In genomic region chr2:174601938-174602685, GRCm38 (mm10) we compare ENCODE assay signal across 10 mouse cellular contexts. TPM values are rescaled to one million over a fixed set of nuclear protein-coding genes. Genes with fewer than 3 reads are reported as not detected.
DNase-seq lines count a peak whose midpoint lies in the region; ATAC-seq and TF ChIP-seq lines count a peak whose summit lies in the region.
"Had no signal": no experiment of that assay in that cellular context is flagged by ENCODE, and none has a peak within 500 bp of the region (broad histone marks: within the 10 kb centered on the region; RNA-seq: fewer than 3 reads in every experiment).

No protein-coding gene starts in this region.

- H3K36me3 ChIP-seq in lung, embryonic 14.5 days (ENCODE audit: insufficient read depth) = no peaks in the 10 kb centered on the region
- H3K36me3 ChIP-seq in megakaryocyte, embryonic 14.5 days (replicated peaks; ENCODE audit: low read length) = no peaks in the 10 kb centered on the region
- no peaks in the 10 kb centered on the region for H3K36me3 ChIP-seq in hindbrain, embryonic 11.5 days (ENCODE audit: control insufficient read depth, insufficient read depth, low read length)
- H3K36me3 ChIP-seq: forebrain, embryonic 12.5 days had no signal

- no peak overlapping the region for H3K4me3 ChIP-seq in lung, embryonic 14.5 days (ENCODE audit: low read depth, low read length)
- H3K4me3 ChIP-seq in lung, adult 2 months (replicated peaks; ENCODE audit: extremely low read depth, low read depth, low read length) = no peak overlapping the region
- peak overlapping the region; percentile 19 for H3K4me3 ChIP-seq in megakaryocyte, embryonic 14.5 days (replicated peaks)
- H3K4me3 ChIP-seq in hindbrain, embryonic 11.5 days (ENCODE audit: low read depth, low read length) = no peak overlapping the region
- H3K4me3 ChIP-seq: forebrain, embryonic 12.5 days had no signal

- intact Hi-C loops in heart, postnatal 36 days (cut with DNase I) = loop anchor here (2.0 kb wide), 2 partner anchors 35 to 71 kb away; no protein-coding TSS in a partner anchor
- intact Hi-C loops in left cerebral cortex, postnatal 25 days (cut with DNase I) = no loop called here

- no peak for TF ChIP-seq POLR2A in lung, adult 2 months (IDR thresholded peaks at IDR 0.05; ENCODE audit: borderline replicate concordance, extremely low read depth, low read depth, low read length)

- H3K9ac ChIP-seq in lung, embryonic 14.5 days = no peak overlapping the region
- H3K9ac ChIP-seq in hindbrain, embryonic 11.5 days (ENCODE audit: low read depth, low read length) = no peak overlapping the region
- H3K9ac ChIP-seq: forebrain, embryonic 12.5 days had no signal

- DNase-seq in lung, embryonic 14.5 days = peak; percentile 53
- DNase-seq in lung, adult 2 months = no peak
- DNase-seq in heart, postnatal 36 days = peak; percentile 9 to 13
- peak; percentile 75 to 84 for DNase-seq in thymus, postnatal 36 days
- no peak for DNase-seq in hindbrain, embryonic 11.5 days (ENCODE audit: low spot score)
- no peak for DNase-seq in urinary bladder, adult 18-20 months (ENCODE audit: low spot score in 2 of 2)
- DNase-seq in left cerebral cortex, postnatal 25 days (ENCODE audit: low spot score in 2 of 2) = no peak

- no peak for TF ChIP-seq CTCF in lung, embryonic 14.5 days (IDR thresholded peaks at IDR 0.05; ENCODE audit: low read depth)
- no peak for TF ChIP-seq CTCF in lung, adult 2 months (IDR thresholded peaks at IDR 0.05; ENCODE audit: insufficient read depth, low read length)

- H3K27me3 ChIP-seq in lung, embryonic 14.5 days (ENCODE audit: insufficient read depth, low read length) = no peaks in the 10 kb centered on the region
- H3K27me3 ChIP-seq in megakaryocyte, embryonic 14.5 days (replicated peaks) = peaks cover 59% of the 10 kb centered on the region
- no peaks in the 10 kb centered on the region for H3K27me3 ChIP-seq in hindbrain, embryonic 11.5 days (ENCODE audit: control insufficient read depth, insufficient read depth, low read length)
- H3K27me3 ChIP-seq: forebrain, embryonic 12.5 days had no signal

- H3K27ac ChIP-seq in lung, embryonic 14.5 days (ENCODE audit: low read depth) = peak overlapping the region; percentile 71
- H3K27ac ChIP-seq in hindbrain, embryonic 11.5 days (ENCODE audit: low read depth, low read length) = no peak overlapping the region
- H3K27ac ChIP-seq: forebrain, embryonic 12.5 days had no signal

- peak; percentile 65 for ATAC-seq in lung, embryonic 14.5 days (ENCODE audit: insufficient read depth)
- ATAC-seq in hindbrain, embryonic 11.5 days (ENCODE audit: low FRiP score) = no peak

- no peaks in the 10 kb centered on the region for H3K9me3 ChIP-seq in lung, embryonic 14.5 days (ENCODE audit: low read depth, low read length)
- H3K9me3 ChIP-seq in megakaryocyte, embryonic 14.5 days = no peaks in the 10 kb centered on the region
- no peaks in the 10 kb centered on the region for H3K9me3 ChIP-seq in hindbrain, embryonic 11.5 days (ENCODE audit: control insufficient read depth, low read length)
- H3K9me3 ChIP-seq: forebrain, embryonic 12.5 days had no signal

- 48% methylated on average over 9 of the region's 9 CpGs for WGBS in lung, embryonic 14.5 days
- 49% methylated on average over 9 of the region's 9 CpGs for WGBS in lung, adult 2 months
- 69% methylated on average over 9 of the region's 9 CpGs for WGBS in hindbrain, embryonic 11.5 days

- no peaks in the 10 kb centered on the region for H3K4me1 ChIP-seq in lung, embryonic 14.5 days (ENCODE audit: insufficient read depth)
- H3K4me1 ChIP-seq in lung, adult 2 months (ENCODE audit: control insufficient read depth, insufficient read depth, low read length) = no peaks in the 10 kb centered on the region
- peaks cover 21% of the 10 kb centered on the region for H3K4me1 ChIP-seq in megakaryocyte, embryonic 14.5 days
- no peaks in the 10 kb centered on the region for H3K4me1 ChIP-seq in hindbrain, embryonic 11.5 days (replicated peaks; ENCODE audit: control insufficient read depth, insufficient read depth, low read length)
- H3K4me1 ChIP-seq: forebrain, embryonic 12.5 days had no signal

- no peak overlapping the region for H3K4me2 ChIP-seq in lung, embryonic 14.5 days
- H3K4me2 ChIP-seq in hindbrain, embryonic 11.5 days (replicated peaks; ENCODE audit: low read depth, low read length) = no peak overlapping the region
- H3K4me2 ChIP-seq: forebrain, embryonic 12.5 days had no signal

RNA-seq across cellular contexts. Expression of gene Zfp831, which starts 41.2 kb away (rescaled TPM):
- polyA plus RNA-seq in lung, embryonic 14.5 days (2014; fragmentation: Nextera tagmentation; extraction: Ambion mirVana) = 0.04 TPM in 1 of 2 replicates, not detected in the other
- polyA plus RNA-seq in lung, adult 2 months (2012; rRNA removed) = 0.53 and 0.65 TPM in 2 replicates
- under 1 TPM; 0.08 TPM for total RNA-seq in heart, postnatal 36 days (2021)
- polyA plus RNA-seq in megakaryocyte, embryonic 14.5 days (2012; ENCODE audit: insufficient read depth, low replicate concordance) = 0.08 TPM in 1 of 2 replicates, not detected in the other
- polyA plus RNA-seq in hindbrain, embryonic 11.5 days (2014; fragmentation: Nextera tagmentation; extraction: Ambion mirVana) = not detected in 2 replicates
- total RNA-seq in left cerebral cortex, postnatal 25 days (2021) = 10 to 100 TPM; 16.8 to 18.3 TPM
- polyA plus RNA-seq: forebrain, embryonic 12.5 days; neural tube, embryonic 11.5 days had no signal

Comparison
In these comparisons a context has a peak if more than half of its experiments do, and no peak if none do; other contexts are left out.
1. DNase-seq: peak in lung, embryonic 14.5 days (single experiment), heart, postnatal 36 days (2 of 2) and thymus, postnatal 36 days (2 of 2); none in lung, adult 2 months (single experiment), hindbrain, embryonic 11.5 days (single experiment), urinary bladder, adult 18-20 months (0 of 2) and left cerebral cortex, postnatal 25 days (0 of 2).